Mouse (Mus musculus) G1E (cell line): ENCODE measurements around the gene Zbed4.

ENCODE experiments used
- CTCF ChIP-seq: IDR thresholded peaks from 2 replicates; pipeline ENCODE4 v1.5.1; 2012; ENCODE audit warnings: low read depth, low read length, inconsistent platforms, mixed read lengths
- POLR2AphosphoS5 ChIP-seq: IDR thresholded peaks from 2 replicates; pipeline ENCODE4 v1.6.1; 2012; ENCODE audit warnings: low read depth, low read length, inconsistent platforms; ENCODE audit not compliant: insufficient replicate concordance
- TAL1 ChIP-seq: conservative IDR thresholded peaks from 2 replicates; pipeline ENCODE4 v1.6.1; 2012; ENCODE audit warnings: low read depth, low read length, inconsistent platforms, mixed read lengths

DNA sequence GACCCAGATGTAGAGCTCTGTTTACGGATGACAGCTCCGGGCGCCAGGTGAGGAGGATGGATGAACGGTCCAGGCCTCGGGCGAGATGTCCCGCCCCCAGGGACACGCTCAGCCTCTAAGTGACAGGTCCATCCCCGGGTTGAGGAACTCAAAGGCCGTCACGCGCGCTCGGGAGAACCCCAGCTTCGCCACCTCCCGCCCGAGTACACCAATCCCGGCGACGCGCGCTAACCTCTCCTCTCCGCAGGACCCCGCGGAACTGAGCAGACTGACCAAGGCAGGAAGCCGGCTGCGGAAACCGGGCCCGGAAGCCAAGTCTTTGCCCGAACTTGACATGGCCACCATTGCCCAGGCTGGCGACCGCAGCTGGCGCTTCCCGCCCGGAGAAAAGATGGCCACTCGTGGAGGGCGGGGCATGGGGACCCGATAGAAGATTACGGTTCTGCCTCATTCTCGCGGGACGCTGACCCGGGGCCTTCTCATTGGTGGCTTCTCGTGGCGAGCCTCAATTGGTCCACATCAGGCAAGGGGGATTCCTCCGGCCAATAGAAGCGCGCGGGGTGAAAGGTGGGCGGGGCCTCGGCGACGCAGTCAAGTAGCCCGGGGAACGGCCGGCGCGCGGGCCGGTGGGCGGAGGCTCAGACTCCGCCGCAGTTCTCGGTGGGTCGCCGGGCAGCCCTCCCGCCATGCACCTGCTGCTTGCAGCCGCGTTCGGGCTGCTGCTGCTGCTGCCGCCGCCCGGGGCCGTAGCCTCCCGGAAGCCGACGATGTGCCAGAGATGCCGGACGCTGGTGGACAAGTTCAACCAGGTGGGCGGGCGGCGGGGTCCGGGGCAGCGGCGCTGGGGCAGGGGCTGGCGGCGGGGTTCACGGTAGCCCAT lies 67.8 kb downstream of the Zbed4 start, which contains the start of the genes Alg12 and Creld2:
- TF ChIP-seq CTCF = no peak
- no peak for TF ChIP-seq POLR2AphosphoS5
- TF ChIP-seq TAL1 = no peak
